Mouse (Mus musculus) limb, embryonic 14.5 days (tissue): ENCODE measurements around the gene Pla2g4c. TPM values are rescaled to one million over a fixed set of nuclear protein-coding genes. Genes with fewer than 3 reads are reported as not detected.
A peak's percentile ranks its signal among the peaks of the same experiment; 100 is the strongest.

Experiments
- ATAC-seq: fragments of 200-750 bp; cut with Nextera tagmentation; 2 replicates; pipeline ENCODE4 v1.8.0; 2017; ENCODE audit warnings: low read depth, moderate number of reproducible peaks, moderate TSS enrichment; ENCODE audit not compliant: low FRiP score
- DNase-seq: peaks from one replicate; pipeline ENCODE4 v3.0.0-alpha.2; 2015; ENCODE audit warnings: low spot score
- H3K27ac ChIP-seq: fragments of 300-500 bp; sonication (generic); replicated peaks from 2 replicates; pipeline ENCODE4 v1.5.1; 2014; ENCODE audit warnings: low read depth, mild to moderate bottlenecking, low read length, moderate library complexity, mixed read lengths
- H3K27me3 ChIP-seq: fragments of 300-500 bp; sonication (generic); 2 replicates; pipeline ENCODE4 v1.6.1; 2014; ENCODE audit warnings: low read length, mixed read lengths; ENCODE audit not compliant: control insufficient read depth, insufficient read depth
- H3K36me3 ChIP-seq: fragments of 300-500 bp; sonication (generic); 2 replicates; pipeline ENCODE4 v1.6.1; 2014; ENCODE audit warnings: mild to moderate bottlenecking, low read length, moderate library complexity, mixed read lengths; ENCODE audit not compliant: control insufficient read depth, insufficient read depth
- H3K4me1 ChIP-seq: fragments of 300-500 bp; sonication (generic); 2 replicates; pipeline ENCODE4 v1.6.1; 2014; ENCODE audit warnings: antibody characterized with exemption, low read length, mixed read lengths; ENCODE audit not compliant: control insufficient read depth, insufficient read depth
- H3K4me2 ChIP-seq: fragments of 300-500 bp; sonication (generic); replicated peaks from 2 replicates; pipeline ENCODE4 v1.6.1; 2014; ENCODE audit warnings: low read depth, mild to moderate bottlenecking, low read length, moderate library complexity; ENCODE audit not compliant: severe bottlenecking
- H3K4me3 ChIP-seq: fragments of 300-500 bp; sonication (generic); replicated peaks from 2 replicates; pipeline ENCODE4 v1.5.1; 2014; ENCODE audit warnings: low read length
- H3K9ac ChIP-seq: fragments of 300-500 bp; sonication (generic); 2 replicates; pipeline ENCODE4 v1.6.1; 2014; ENCODE audit warnings: mild to moderate bottlenecking, low read depth, low read length, moderate library complexity; ENCODE audit not compliant: severe bottlenecking
- H3K9me3 ChIP-seq: fragments of 300-500 bp; sonication (generic); 2 replicates; pipeline ENCODE4 v1.6.1; 2016; ENCODE audit warnings: low read length; ENCODE audit not compliant: control insufficient read depth
- POLR2A ChIP-seq: fragments of 200-500 bp; IDR thresholded peaks from 2 replicates; pipeline ENCODE4 v1.8.0; 2012; ENCODE audit warnings: inconsistent platforms, mild to moderate bottlenecking, moderate library complexity, borderline replicate concordance; ENCODE audit not compliant: insufficient read depth, insufficient read length; ENCODE audit errors: extremely low read depth
- WGBS: fragments of 180-500 bp; shearing (Covaris S2); extraction: QIAGEN DNeasy Blood & Tissue Kit; methylation state at CpG from one replicate; pipeline ENCODE4 v1.1.7; 2014; 5-methylcytosine and 5-hydroxymethylcytosine counted together
- polyA plus RNA-seq, 2 experiments: library from polyadenylated mRNA; depleted of rRNA in 1 of 2; stranded (reverse) in 1 of 2; unstranded in 1 of 2; fragments of >200 nt; fragmentation: Nextera tagmentation in 1 of 2; extraction: Ambion mirVana in 1 of 2; gene quantifications; 2 replicates each; pipeline versions ENCODE4 v1.2.1 to v1.2.3; 2012 to 2014

Gene Pla2g4c
- polyA plus RNA-seq, 2 experiments: 1.0 to 1.9 TPM

DNA sequence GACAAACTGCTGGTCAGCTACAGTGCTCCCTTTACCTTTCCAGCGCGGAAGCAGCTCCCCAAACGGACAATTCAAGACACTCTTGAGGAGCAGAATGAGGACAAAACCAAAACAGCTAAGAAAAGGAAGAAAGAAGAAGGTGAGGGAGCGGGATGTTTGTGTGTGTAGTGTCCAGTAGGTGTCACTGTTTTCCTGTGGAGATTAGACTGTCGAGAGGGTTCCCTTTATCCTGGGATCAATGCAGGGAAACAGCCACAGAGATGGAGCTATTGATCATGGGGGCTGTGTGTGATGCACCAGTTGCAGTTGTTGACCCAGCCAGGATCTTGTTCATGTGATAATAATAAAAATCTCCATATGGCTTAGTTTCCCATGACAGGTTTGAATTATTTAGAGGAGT lies 35.8 kb upstream of the Pla2g4c start:
- Histone ChIP-seq H3K9ac (no peak overlapping the region), H3K4me1 (no peaks in the 10 kb centered on the region), H3K36me3 (peaks cover 91% of the 10 kb centered on the region), H3K9me3 (no peaks in the 10 kb centered on the region), H3K4me3 (no peak overlapping the region), H3K4me2 (no peak overlapping the region), H3K27me3 (no peaks in the 10 kb centered on the region), H3K27ac (no peak overlapping the region)
- TF ChIP-seq POLR2A: no peak
- 47% methylated on average over 5 of the region's 5 CpGs for WGBS
- ATAC-seq: no peak
- peak; percentile 23 for DNase-seq

DNA sequence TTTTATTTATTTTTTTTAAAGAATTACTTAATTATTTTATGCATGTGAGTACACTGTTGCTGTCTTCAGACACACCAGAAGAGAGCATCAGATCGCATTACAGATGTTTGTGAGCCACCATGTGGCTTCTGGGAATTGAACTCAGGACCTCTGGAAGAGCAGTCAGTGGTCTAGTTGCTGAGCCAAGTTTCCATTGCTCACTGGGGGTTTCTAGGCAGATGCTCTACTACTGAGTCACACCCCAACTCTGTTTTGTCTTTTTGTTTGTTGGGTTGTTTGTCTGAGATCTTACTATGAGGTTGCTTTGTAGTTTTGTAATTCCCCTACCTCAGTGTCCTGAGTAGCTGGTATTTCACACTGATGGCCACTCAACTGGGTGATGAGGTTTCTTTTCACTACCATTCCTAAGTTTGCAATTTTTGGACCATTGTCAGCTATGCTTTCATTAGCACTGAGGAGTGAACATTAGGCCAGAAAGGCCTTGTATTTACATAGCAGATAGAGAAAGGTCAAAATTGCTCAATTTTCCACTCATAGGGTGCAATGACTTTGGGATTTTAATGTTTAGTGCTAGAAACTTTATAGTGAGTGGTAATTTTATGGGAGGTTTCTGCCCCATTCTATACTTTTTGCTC lies 34.3 kb upstream of the Pla2g4c start:
- Histone ChIP-seq H3K27ac (no peak overlapping the region), H3K27me3 (no peaks in the 10 kb centered on the region), H3K4me3 (no peak overlapping the region), H3K4me1 (no peaks in the 10 kb centered on the region), H3K9ac (no peak overlapping the region), H3K36me3 (peaks cover 92% of the 10 kb centered on the region), H3K9me3 (no peaks in the 10 kb centered on the region), H3K4me2 (no peak overlapping the region)
- DNase-seq: no peak
- no peak for ATAC-seq
- no peak for TF ChIP-seq POLR2A
- WGBS: 93% methylated on average over 1 of the region's 1 CpGs

DNA sequence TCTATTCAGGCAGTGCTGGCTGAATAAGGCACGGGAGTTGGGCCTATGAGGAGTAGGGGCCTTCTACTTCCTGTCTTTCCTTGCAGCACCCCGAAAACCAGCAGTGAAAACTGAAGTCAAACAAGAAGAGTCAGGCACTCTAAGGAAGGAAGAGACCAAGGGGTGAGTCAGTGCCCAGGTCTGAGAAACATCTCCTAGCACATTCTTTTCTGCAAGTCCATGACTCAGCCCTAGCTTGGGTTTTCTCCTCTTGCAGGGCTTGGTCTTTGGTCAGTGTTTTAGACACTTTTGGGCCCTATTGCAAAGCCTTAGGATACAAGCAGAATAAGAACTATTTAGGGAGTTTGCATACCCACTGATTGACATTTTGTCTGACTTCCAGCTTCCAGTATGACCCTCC lies 33.1 kb upstream of the Pla2g4c start:
- DNase-seq (no peak), ATAC-seq (no peak)
- H3K27me3 ChIP-seq: no peaks in the 10 kb centered on the region
- H3K27ac ChIP-seq: no peak overlapping the region
- TF ChIP-seq POLR2A: no peak
- peaks cover 93% of the 10 kb centered on the region for H3K36me3 ChIP-seq
- no peak overlapping the region for H3K4me2 ChIP-seq
- H3K4me3 ChIP-seq: no peak overlapping the region
- H3K9ac ChIP-seq: no peak overlapping the region
- H3K9me3 ChIP-seq: no peaks in the 10 kb centered on the region
- H3K4me1 ChIP-seq: no peaks in the 10 kb centered on the region
- WGBS: 96% methylated on average over 2 of the region's 2 CpGs

DNA sequence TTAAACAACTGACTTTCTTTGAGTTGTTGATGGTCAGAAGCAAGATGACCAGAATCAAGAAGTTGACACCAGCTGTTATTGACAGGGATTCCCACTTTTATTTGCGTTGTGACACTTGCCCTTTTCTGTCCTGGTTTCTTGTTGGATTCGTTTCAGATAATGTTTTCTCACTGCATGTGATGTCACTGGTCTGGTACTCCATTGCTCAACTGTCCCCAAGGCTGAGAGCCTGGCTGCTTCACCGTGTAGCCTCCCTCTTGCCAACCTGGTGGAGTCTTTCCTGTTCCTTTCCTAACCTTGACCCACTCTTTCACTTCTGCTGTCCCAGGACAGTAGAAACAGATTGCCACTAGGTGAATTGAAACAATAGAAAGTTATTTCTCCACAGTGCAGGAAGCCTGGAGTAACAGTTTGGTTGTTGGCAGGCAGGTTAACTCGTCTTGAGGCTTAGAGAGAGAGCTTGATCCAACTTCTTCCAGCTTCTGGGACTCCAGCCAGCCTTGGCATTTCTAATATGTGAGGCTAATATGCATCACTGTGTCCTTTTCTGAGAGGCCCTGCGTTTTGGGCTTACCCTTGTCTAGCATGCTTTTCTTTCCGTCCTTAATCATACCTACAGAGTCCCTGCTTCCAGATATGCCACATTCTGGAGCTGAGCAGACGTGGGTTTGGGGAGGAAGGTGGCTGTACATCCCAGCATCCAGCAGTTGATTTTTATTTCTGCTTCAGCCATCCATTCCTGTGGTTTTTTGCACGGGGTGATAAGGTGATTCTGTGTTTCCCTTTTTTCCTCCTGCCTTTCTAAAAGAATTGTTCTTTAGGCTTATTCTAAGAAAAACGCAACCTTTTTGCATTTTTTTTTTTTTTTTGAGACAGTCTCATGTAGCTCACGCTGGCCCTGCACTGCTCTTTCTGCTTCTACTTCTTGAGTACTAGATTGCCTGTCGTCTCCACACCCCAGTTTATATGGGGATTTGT lies 30.3 kb upstream of the Pla2g4c start:
- no peak overlapping the region for H3K4me3 ChIP-seq
- no peaks in the 10 kb centered on the region for H3K9me3 ChIP-seq
- H3K4me1 ChIP-seq: no peaks in the 10 kb centered on the region
- H3K27me3 ChIP-seq: no peaks in the 10 kb centered on the region
- no peak for DNase-seq
- TF ChIP-seq POLR2A: no peak
- 86% methylated on average over 11 of the region's 11 CpGs for WGBS
- H3K9ac ChIP-seq: no peak overlapping the region
- H3K36me3 ChIP-seq: peaks cover 89% of the 10 kb centered on the region
- ATAC-seq: no peak
- H3K4me2 ChIP-seq: no peak overlapping the region
- H3K27ac ChIP-seq: no peak overlapping the region

DNA sequence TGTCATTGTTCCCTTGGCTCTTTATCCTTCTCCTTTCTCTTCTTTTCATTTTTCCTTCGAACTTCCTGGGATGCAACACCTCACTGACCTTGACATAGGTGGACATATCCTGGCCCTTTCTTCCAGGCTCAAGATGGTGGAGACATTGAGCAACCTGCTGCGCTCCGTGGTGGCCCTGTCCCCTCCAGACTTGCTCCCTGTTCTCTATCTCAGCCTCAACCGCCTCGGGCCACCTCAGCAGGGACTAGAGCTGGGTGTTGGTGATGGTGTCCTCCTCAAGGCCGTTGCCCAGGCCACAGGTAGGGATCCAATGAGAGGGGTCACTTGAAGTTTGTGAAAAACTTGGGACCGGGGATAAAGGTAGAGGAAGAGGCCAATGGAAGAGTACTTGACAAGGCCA lies 29.2 kb upstream of the Pla2g4c start:
- DNase-seq (no peak), ATAC-seq (no peak)
- 94% methylated on average over 7 of the region's 7 CpGs for WGBS
- TF ChIP-seq POLR2A: no peak
- H3K27me3 ChIP-seq: no peaks in the 10 kb centered on the region
- H3K4me1 ChIP-seq: no peaks in the 10 kb centered on the region
- H3K4me2 ChIP-seq: no peak overlapping the region
- H3K9me3 ChIP-seq: no peaks in the 10 kb centered on the region
- H3K9ac ChIP-seq: no peak overlapping the region
- peaks cover 89% of the 10 kb centered on the region for H3K36me3 ChIP-seq
- no peak overlapping the region for H3K27ac ChIP-seq
- H3K4me3 ChIP-seq: no peak overlapping the region
